Mouse (Mus musculus): ENCODE data around the gene Tmem132b. TPM values are rescaled to one million over a fixed set of nuclear protein-coding genes. Genes with fewer than 3 reads are reported as not detected.

Gene Tmem132b
- polyA plus RNA-seq, 1 experiment from 2014 or later, result 0.28 TPM

GRCm38 (mm10) chr5:125574886-125575285 is 43.3 kb downstream of the Tmem132b start:
- Histone ChIP-seq H3K36me3 (ENCODE audit: insufficient read depth, low read length) (no peaks in the 10 kb centered on the region), H3K27ac (no peak overlapping the region), H3K9me3 (replicated peaks; ENCODE audit: low read length) (no peaks in the 10 kb centered on the region), H3K9ac (ENCODE audit: low read depth, low read length) (no peak overlapping the region), H3K4me1 (replicated peaks; ENCODE audit: insufficient read depth, low read length) (no peaks in the 10 kb centered on the region), H3K4me2 (ENCODE audit: low read length) (no peak overlapping the region), H3K27me3 (ENCODE audit: insufficient read depth, low read length) (no peaks in the 10 kb centered on the region), H3K4me3 (replicated peaks; ENCODE audit: low read depth, low read length) (no peak overlapping the region)
- ATAC-seq (replicated peaks; ENCODE audit: low FRiP score, low read depth) (no peak), DNase-seq (ENCODE audit: low spot score) (no peak)
- no peak for TF ChIP-seq CTCF (IDR thresholded peaks at IDR 0.05; ENCODE audit: low read depth)
- 25% methylated on average over 8 of the region's 8 CpGs for WGBS

GRCm38 (mm10) chr5:125575866-125576265 is 44.3 kb downstream of the Tmem132b start:
- Histone ChIP-seq H3K27ac (no peak overlapping the region), H3K9ac (ENCODE audit: low read depth, low read length) (no peak overlapping the region), H3K36me3 (ENCODE audit: insufficient read depth, low read length) (no peaks in the 10 kb centered on the region), H3K27me3 (ENCODE audit: insufficient read depth, low read length) (no peaks in the 10 kb centered on the region), H3K9me3 (replicated peaks; ENCODE audit: low read length) (no peaks in the 10 kb centered on the region), H3K4me2 (ENCODE audit: low read length) (no peak overlapping the region), H3K4me1 (replicated peaks; ENCODE audit: insufficient read depth, low read length) (no peaks in the 10 kb centered on the region), H3K4me3 (replicated peaks; ENCODE audit: low read depth, low read length) (no peak overlapping the region)
- 81% methylated on average over 2 of the region's 2 CpGs for whole genome bisulfite sequencing
- DNase-seq (ENCODE audit: low spot score), result no peak
- TF ChIP-seq CTCF (IDR thresholded peaks at IDR 0.05; ENCODE audit: low read depth), result no peak
- no peak for ATAC-seq (replicated peaks; ENCODE audit: low FRiP score, low read depth)

GRCm38 (mm10) chr5:125578661-125579060 is 47.1 kb downstream of the Tmem132b start:
- WGBS, result 81% methylated on average over 13 of the region's 13 CpGs
- no peak for DNase-seq (ENCODE audit: low spot score)
- Histone ChIP-seq H3K4me3 (replicated peaks; ENCODE audit: low read depth, low read length) (no peak overlapping the region), H3K27ac (no peak overlapping the region), H3K4me1 (replicated peaks; ENCODE audit: insufficient read depth, low read length) (no peaks in the 10 kb centered on the region), H3K9ac (ENCODE audit: low read depth, low read length) (no peak overlapping the region), H3K9me3 (replicated peaks; ENCODE audit: low read length) (no peaks in the 10 kb centered on the region), H3K4me2 (ENCODE audit: low read length) (no peak overlapping the region), H3K36me3 (ENCODE audit: insufficient read depth, low read length) (no peaks in the 10 kb centered on the region), H3K27me3 (ENCODE audit: insufficient read depth, low read length) (no peaks in the 10 kb centered on the region)
- ATAC-seq (replicated peaks; ENCODE audit: low FRiP score, low read depth), result no peak
- TF ChIP-seq CTCF (IDR thresholded peaks at IDR 0.05; ENCODE audit: low read depth), result no peak

GRCm38 (mm10) chr5:125579153-125579552 is 47.6 kb downstream of the Tmem132b start:
- Histone ChIP-seq H3K4me1 (replicated peaks; ENCODE audit: insufficient read depth, low read length) (no peaks in the 10 kb centered on the region), H3K4me2 (ENCODE audit: low read length) (no peak overlapping the region), H3K9me3 (replicated peaks; ENCODE audit: low read length) (no peaks in the 10 kb centered on the region), H3K27me3 (ENCODE audit: insufficient read depth, low read length) (no peaks in the 10 kb centered on the region), H3K36me3 (ENCODE audit: insufficient read depth, low read length) (no peaks in the 10 kb centered on the region), H3K9ac (ENCODE audit: low read depth, low read length) (no peak overlapping the region), H3K4me3 (replicated peaks; ENCODE audit: low read depth, low read length) (no peak overlapping the region), H3K27ac (no peak overlapping the region)
- DNase-seq (ENCODE audit: low spot score) (no peak), ATAC-seq (replicated peaks; ENCODE audit: low FRiP score, low read depth) (no peak)
- TF ChIP-seq CTCF (IDR thresholded peaks at IDR 0.05; ENCODE audit: low read depth), result peak; percentile 29
- WGBS, result 47% methylated on average over 4 of the region's 4 CpGs

- Histone ChIP-seq H3K27me3 (ENCODE audit: insufficient read depth, low read length) (no peaks in the 10 kb centered on the region), H3K9me3 (replicated peaks; ENCODE audit: low read length) (no peaks in the 10 kb centered on the region), H3K36me3 (ENCODE audit: insufficient read depth, low read length) (no peaks in the 10 kb centered on the region), H3K4me1 (replicated peaks; ENCODE audit: insufficient read depth, low read length) (no peaks in the 10 kb centered on the region), H3K4me3 (replicated peaks; ENCODE audit: low read depth, low read length) (no peak overlapping the region), H3K4me2 (ENCODE audit: low read length) (no peak overlapping the region), H3K9ac (ENCODE audit: low read depth, low read length) (no peak overlapping the region), H3K27ac (no peak overlapping the region)
- no peak for TF ChIP-seq CTCF (IDR thresholded peaks at IDR 0.05; ENCODE audit: low read depth)
- DNase-seq (ENCODE audit: low spot score) (no peak), ATAC-seq (replicated peaks; ENCODE audit: low FRiP score, low read depth) (no peak)
- 79% methylated on average over 2 of the region's 2 CpGs for WGBS
Measured at GRCm38 (mm10) chr5:125583298-125583697, 51.7 kb downstream of the Tmem132b start.

- no peak overlapping the region for H3K9ac ChIP-seq (ENCODE audit: low read depth, low read length)
- no peaks in the 10 kb centered on the region for H3K36me3 ChIP-seq (ENCODE audit: insufficient read depth, low read length)
- TF ChIP-seq CTCF (IDR thresholded peaks at IDR 0.05; ENCODE audit: low read depth), result no peak
- no peaks in the 10 kb centered on the region for H3K27me3 ChIP-seq (ENCODE audit: insufficient read depth, low read length)
- no peak overlapping the region for H3K27ac ChIP-seq
- ATAC-seq (replicated peaks; ENCODE audit: low FRiP score, low read depth) (no peak), DNase-seq (ENCODE audit: low spot score) (no peak)
- H3K9me3 ChIP-seq (replicated peaks; ENCODE audit: low read length), result no peaks in the 10 kb centered on the region
- H3K4me3 ChIP-seq (replicated peaks; ENCODE audit: low read depth, low read length), result no peak overlapping the region
- WGBS, result 44% methylated on average over 8 of the region's 8 CpGs
- no peak overlapping the region for H3K4me2 ChIP-seq (ENCODE audit: low read length)
- no peaks in the 10 kb centered on the region for H3K4me1 ChIP-seq (replicated peaks; ENCODE audit: insufficient read depth, low read length)
Measured at GRCm38 (mm10) chr5:125583836-125584235, 52.3 kb downstream of the Tmem132b start.

GRCm38 (mm10) chr5:125585211-125585610 is 53.6 kb downstream of the Tmem132b start:
- no peaks in the 10 kb centered on the region for H3K9me3 ChIP-seq (replicated peaks; ENCODE audit: low read length)
- H3K4me1 ChIP-seq (replicated peaks; ENCODE audit: insufficient read depth, low read length), result no peaks in the 10 kb centered on the region
- WGBS, result 84% methylated on average over 5 of the region's 5 CpGs
- no peak overlapping the region for H3K4me3 ChIP-seq (replicated peaks; ENCODE audit: low read depth, low read length)
- no peaks in the 10 kb centered on the region for H3K36me3 ChIP-seq (ENCODE audit: insufficient read depth, low read length)
- no peaks in the 10 kb centered on the region for H3K27me3 ChIP-seq (ENCODE audit: insufficient read depth, low read length)
- no peak for DNase-seq (ENCODE audit: low spot score)
- no peak overlapping the region for H3K4me2 ChIP-seq (ENCODE audit: low read length)
- no peak overlapping the region for H3K27ac ChIP-seq
- no peak for ATAC-seq (replicated peaks; ENCODE audit: low FRiP score, low read depth)
- no peak overlapping the region for H3K9ac ChIP-seq (ENCODE audit: low read depth, low read length)
- TF ChIP-seq CTCF (IDR thresholded peaks at IDR 0.05; ENCODE audit: low read depth), result no peak

All from kidney, postnatal 0 days (tissue).